Mouse (Mus musculus): ENCODE measurements around the gene Hoxd4. TPM values are rescaled to one million over a fixed set of nuclear protein-coding genes. Genes with fewer than 3 reads are reported as not detected.

The Hoxd4 gene
- polyA plus RNA-seq, 1 experiment from 2014 or later: 1.9 TPM

- DNase-seq (ENCODE audit: low spot score) (no peak), ATAC-seq (ENCODE audit: insufficient number of reproducible peaks, low FRiP score, low TSS enrichment, low read depth) (no peak)
- Histone ChIP-seq H3K36me3 (ENCODE audit: control insufficient read depth, insufficient read depth, low read length) (no peaks in the 10 kb centered on the region), H3K4me1 (ENCODE audit: control insufficient read depth, insufficient read depth, low read length) (peaks cover 41% of the 10 kb centered on the region), H3K4me3 (ENCODE audit: low read depth, low read length) (no peak overlapping the region), H3K4me2 (ENCODE audit: low read depth, severe bottlenecking) (no peak overlapping the region), H3K9me3 (ENCODE audit: control insufficient read depth, low read length) (no peaks in the 10 kb centered on the region), H3K27me3 (ENCODE audit: control insufficient read depth, insufficient read depth, low read length) (peaks cover 76% of the 10 kb centered on the region), H3K9ac (ENCODE audit: low read length) (no peak overlapping the region), H3K27ac (replicated peaks; ENCODE audit: low read depth, low read length) (no peak overlapping the region)
Observed at GRCm38 (mm10) chr2:74741979-74742277, 30.2 kb downstream of the Hoxd4 start.

GRCm38 (mm10) chr2:74745540-74746297, 34.0 kb downstream of the Hoxd4 start:
- ATAC-seq (ENCODE audit: insufficient number of reproducible peaks, low FRiP score, low TSS enrichment, low read depth): no peak

DNA sequence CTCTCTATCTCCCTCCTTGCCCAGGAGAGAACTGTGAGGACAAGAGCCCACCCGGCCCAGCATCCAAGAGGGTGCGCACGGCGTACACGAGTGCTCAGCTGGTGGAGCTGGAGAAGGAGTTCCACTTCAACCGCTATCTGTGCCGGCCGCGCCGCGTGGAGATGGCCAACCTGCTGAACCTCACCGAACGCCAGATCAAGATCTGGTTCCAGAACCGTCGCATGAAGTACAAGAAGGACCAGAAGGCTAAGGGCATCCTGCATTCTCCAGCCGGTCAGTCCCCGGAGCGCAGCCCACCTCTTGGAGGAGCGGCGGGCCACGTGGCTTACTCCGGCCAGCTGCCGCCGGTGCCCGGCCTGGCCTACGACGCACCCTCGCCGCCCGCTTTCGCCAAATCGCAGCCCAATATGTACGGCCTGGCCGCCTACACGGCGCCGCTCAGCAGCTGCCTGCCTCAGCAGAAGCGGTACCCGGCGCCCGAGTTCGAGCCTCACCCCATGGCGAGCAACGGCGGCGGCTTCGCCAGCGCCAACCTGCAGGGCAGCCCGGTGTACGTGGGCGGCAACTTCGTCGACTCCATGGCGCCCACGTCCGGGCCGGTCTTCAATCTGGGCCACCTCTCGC, 34.7 kb downstream of the Hoxd4 start:
- ATAC-seq (ENCODE audit: insufficient number of reproducible peaks, low FRiP score, low TSS enrichment, low read depth) (no peak), DNase-seq (ENCODE audit: low spot score) (peak; percentile 60)
- peak overlapping the region; percentile 36 for H3K4me2 ChIP-seq (ENCODE audit: low read depth, severe bottlenecking)
- 2% methylated on average over 58 of the region's 58 CpGs for WGBS
- H3K36me3 ChIP-seq (ENCODE audit: control insufficient read depth, insufficient read depth, low read length): no peaks in the 10 kb centered on the region
- H3K4me1 ChIP-seq (ENCODE audit: control insufficient read depth, insufficient read depth, low read length): peaks cover 17% of the 10 kb centered on the region
- H3K27me3 ChIP-seq (ENCODE audit: control insufficient read depth, insufficient read depth, low read length): peaks cover 64% of the 10 kb centered on the region
- H3K27ac ChIP-seq (replicated peaks; ENCODE audit: low read depth, low read length): no peak overlapping the region
- no peaks in the 10 kb centered on the region for H3K9me3 ChIP-seq (ENCODE audit: control insufficient read depth, low read length)
- H3K4me3 ChIP-seq (ENCODE audit: low read depth, low read length): peak overlapping the region; percentile 20
- peak overlapping the region; percentile 12; the same call in 1 of the 2 replicates for H3K9ac ChIP-seq (ENCODE audit: low read length)

More at GRCm38 (mm10) chr2:74745540-74746297, 34.0 kb downstream of the Hoxd4 start:
- no peak overlapping the region for H3K9ac ChIP-seq (ENCODE audit: low read length)
- peaks cover 65% of the 10 kb centered on the region for H3K27me3 ChIP-seq (ENCODE audit: control insufficient read depth, insufficient read depth, low read length)
- peaks cover 18% of the 10 kb centered on the region for H3K4me1 ChIP-seq (ENCODE audit: control insufficient read depth, insufficient read depth, low read length)
- H3K4me3 ChIP-seq (ENCODE audit: low read depth, low read length): no peak overlapping the region
- H3K27ac ChIP-seq (replicated peaks; ENCODE audit: low read depth, low read length): no peak overlapping the region
- WGBS: 8% methylated on average over 6 of the region's 6 CpGs
- peak; percentile 25 for DNase-seq (ENCODE audit: low spot score)
- H3K4me2 ChIP-seq (ENCODE audit: low read depth, severe bottlenecking): peak overlapping the region; percentile 36; the same call in 1 of the 2 replicates
- no peaks in the 10 kb centered on the region for H3K36me3 ChIP-seq (ENCODE audit: control insufficient read depth, insufficient read depth, low read length)
- no peaks in the 10 kb centered on the region for H3K9me3 ChIP-seq (ENCODE audit: control insufficient read depth, low read length)

DNA sequence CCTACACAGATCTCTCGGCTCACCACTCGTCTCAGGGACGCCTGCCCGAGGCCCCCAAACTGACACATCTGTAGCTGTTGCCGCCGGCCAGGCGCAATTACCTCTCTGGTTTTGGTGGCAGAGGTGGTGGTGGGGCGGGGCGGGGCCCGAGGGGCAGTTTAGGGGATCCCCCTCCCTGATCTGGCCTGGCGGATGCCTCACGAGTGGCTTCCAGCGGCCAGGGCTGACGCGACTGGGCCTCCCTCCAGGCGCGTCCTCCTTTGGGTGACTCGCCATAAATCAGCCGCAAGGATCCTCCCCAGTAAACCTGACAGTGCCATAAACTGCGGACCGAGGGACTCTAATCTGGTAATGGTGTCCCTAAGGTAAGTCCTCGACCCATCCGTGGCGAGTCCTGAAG, 35.3 kb downstream of the Hoxd4 start:
- H3K27ac ChIP-seq (replicated peaks; ENCODE audit: low read depth, low read length): no peak overlapping the region
- no peak overlapping the region for H3K9ac ChIP-seq (ENCODE audit: low read length)
- 6% methylated on average over 24 of the region's 24 CpGs for WGBS
- peaks cover 68% of the 10 kb centered on the region for H3K27me3 ChIP-seq (ENCODE audit: control insufficient read depth, insufficient read depth, low read length)
- DNase-seq (ENCODE audit: low spot score) (peak; percentile 50), ATAC-seq (ENCODE audit: insufficient number of reproducible peaks, low FRiP score, low TSS enrichment, low read depth) (no peak)
- H3K36me3 ChIP-seq (ENCODE audit: control insufficient read depth, insufficient read depth, low read length): no peaks in the 10 kb centered on the region
- H3K4me2 ChIP-seq (ENCODE audit: low read depth, severe bottlenecking): peak overlapping the region; percentile 36
- H3K4me3 ChIP-seq (ENCODE audit: low read depth, low read length): peak overlapping the region; percentile 20
- no peaks in the 10 kb centered on the region for H3K9me3 ChIP-seq (ENCODE audit: control insufficient read depth, low read length)
- peaks cover 17% of the 10 kb centered on the region for H3K4me1 ChIP-seq (ENCODE audit: control insufficient read depth, insufficient read depth, low read length)

- Histone ChIP-seq H3K4me2 (ENCODE audit: low read depth, severe bottlenecking) (no peak overlapping the region), H3K27ac (replicated peaks; ENCODE audit: low read depth, low read length) (no peak overlapping the region), H3K36me3 (ENCODE audit: control insufficient read depth, insufficient read depth, low read length) (no peaks in the 10 kb centered on the region), H3K9me3 (ENCODE audit: control insufficient read depth, low read length) (no peaks in the 10 kb centered on the region), H3K4me3 (ENCODE audit: low read depth, low read length) (no peak overlapping the region), H3K4me1 (ENCODE audit: control insufficient read depth, insufficient read depth, low read length) (peaks cover 17% of the 10 kb centered on the region), H3K9ac (ENCODE audit: low read length) (no peak overlapping the region), H3K27me3 (ENCODE audit: control insufficient read depth, insufficient read depth, low read length) (peaks cover 75% of the 10 kb centered on the region)
- DNase-seq (ENCODE audit: low spot score): peak; percentile 45
- ATAC-seq (ENCODE audit: insufficient number of reproducible peaks, low FRiP score, low TSS enrichment, low read depth): no peak
- WGBS: 11% methylated on average over 11 of the region's 11 CpGs
Observed at GRCm38 (mm10) chr2:74747661-74748141, 36.0 kb downstream of the Hoxd4 start.

DNA sequence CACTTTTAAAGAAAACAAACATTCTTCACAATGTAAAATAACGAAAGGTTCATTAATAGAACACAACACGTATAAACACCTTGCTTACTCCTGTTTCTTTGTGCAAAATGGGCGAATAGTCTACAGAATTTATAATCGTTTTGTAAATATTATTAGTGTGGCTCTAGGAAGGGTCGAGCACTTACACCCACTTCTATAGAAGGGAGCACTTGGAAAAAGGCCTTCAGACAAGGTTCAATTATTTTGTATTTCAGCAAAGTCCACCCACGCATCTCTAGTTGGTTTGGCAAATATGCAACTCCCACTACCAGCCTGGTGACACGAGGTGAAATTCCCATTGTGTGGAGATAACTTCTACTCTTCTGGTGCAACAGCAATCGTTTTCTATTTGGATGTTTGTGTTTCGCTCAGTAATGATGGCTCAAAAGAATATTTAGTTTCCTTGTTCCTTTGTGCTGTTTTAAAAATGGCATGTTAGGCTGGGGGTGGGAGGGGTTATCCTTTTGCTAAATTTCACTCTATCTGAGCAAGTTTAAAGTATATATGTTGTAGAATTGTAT, 36.8 kb downstream of the Hoxd4 start:
- Histone ChIP-seq H3K9ac (ENCODE audit: low read length) (no peak overlapping the region), H3K27ac (replicated peaks; ENCODE audit: low read depth, low read length) (no peak overlapping the region), H3K4me1 (ENCODE audit: control insufficient read depth, insufficient read depth, low read length) (peaks cover 24% of the 10 kb centered on the region), H3K9me3 (ENCODE audit: control insufficient read depth, low read length) (no peaks in the 10 kb centered on the region), H3K4me3 (ENCODE audit: low read depth, low read length) (no peak overlapping the region), H3K36me3 (ENCODE audit: control insufficient read depth, insufficient read depth, low read length) (no peaks in the 10 kb centered on the region), H3K27me3 (ENCODE audit: control insufficient read depth, insufficient read depth, low read length) (peaks cover 75% of the 10 kb centered on the region), H3K4me2 (ENCODE audit: low read depth, severe bottlenecking) (no peak overlapping the region)
- peak; percentile 39 for DNase-seq (ENCODE audit: low spot score)
- ATAC-seq (ENCODE audit: insufficient number of reproducible peaks, low FRiP score, low TSS enrichment, low read depth): no peak
- WGBS: 20% methylated on average over 9 of the region's 9 CpGs

GRCm38 (mm10) chr2:74749337-74750121, 37.8 kb downstream of the Hoxd4 start:
- peak overlapping the region; percentile 51 for H3K9ac ChIP-seq (ENCODE audit: low read length)
- peaks cover 24% of the 10 kb centered on the region for H3K4me1 ChIP-seq (ENCODE audit: control insufficient read depth, insufficient read depth, low read length)

DNA sequence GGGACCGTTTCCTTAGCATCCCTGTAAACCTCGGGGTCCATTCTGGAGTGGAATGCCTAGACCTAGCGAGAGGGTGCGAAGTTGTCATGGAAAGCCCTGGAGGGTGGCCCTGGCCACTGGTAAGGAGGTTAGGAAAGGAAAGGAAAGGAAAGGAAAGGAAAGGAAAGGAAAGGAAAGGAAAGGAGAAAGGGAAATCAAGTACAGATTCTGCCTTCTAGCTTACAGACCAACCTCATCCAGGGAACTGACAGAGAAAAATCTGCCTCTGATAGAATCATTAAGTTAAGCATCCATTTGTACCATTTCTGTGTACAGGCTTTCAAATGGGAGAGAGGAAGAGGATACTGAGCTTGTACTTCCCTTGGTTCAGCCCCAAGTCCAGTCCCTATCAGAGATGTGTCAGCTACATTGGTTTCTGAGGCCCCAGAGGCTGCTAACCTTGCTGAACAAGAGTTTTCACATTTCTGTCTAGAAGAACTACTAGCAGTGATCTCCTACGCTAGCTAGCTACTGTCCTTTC, 39.1 kb downstream of the Hoxd4 start:
- no peaks in the 10 kb centered on the region for H3K9me3 ChIP-seq (ENCODE audit: control insufficient read depth, low read length)
- no peak overlapping the region for H3K27ac ChIP-seq (replicated peaks; ENCODE audit: low read depth, low read length)

More at GRCm38 (mm10) chr2:74749337-74750121, 37.8 kb downstream of the Hoxd4 start:
- under 1% methylated on average over 47 of the region's 47 CpGs for WGBS
- Histone ChIP-seq H3K36me3 (ENCODE audit: control insufficient read depth, insufficient read depth, low read length) (no peaks in the 10 kb centered on the region), H3K9me3 (ENCODE audit: control insufficient read depth, low read length) (no peaks in the 10 kb centered on the region), H3K27ac (replicated peaks; ENCODE audit: low read depth, low read length) (peak overlapping the region; percentile 33; the same call in 1 of the 2 replicates), H3K27me3 (ENCODE audit: control insufficient read depth, insufficient read depth, low read length) (peaks cover 69% of the 10 kb centered on the region), H3K4me2 (ENCODE audit: low read depth, severe bottlenecking) (peak overlapping the region; percentile 84), H3K4me3 (ENCODE audit: low read depth, low read length) (peak overlapping the region; percentile 35)
- ATAC-seq (ENCODE audit: insufficient number of reproducible peaks, low FRiP score, low TSS enrichment, low read depth) (peak; percentile 24), DNase-seq (ENCODE audit: low spot score) (peak; percentile 85)

More for the DNA sequence above, 39.1 kb downstream of the Hoxd4 start:
- Histone ChIP-seq H3K4me3 (ENCODE audit: low read depth, low read length) (no peak overlapping the region), H3K4me2 (ENCODE audit: low read depth, severe bottlenecking) (no peak overlapping the region), H3K27me3 (ENCODE audit: control insufficient read depth, insufficient read depth, low read length) (peaks cover 56% of the 10 kb centered on the region), H3K9ac (ENCODE audit: low read length) (no peak overlapping the region), H3K4me1 (ENCODE audit: control insufficient read depth, insufficient read depth, low read length) (peaks cover 24% of the 10 kb centered on the region), H3K36me3 (ENCODE audit: control insufficient read depth, insufficient read depth, low read length) (no peaks in the 10 kb centered on the region)
- ATAC-seq (ENCODE audit: insufficient number of reproducible peaks, low FRiP score, low TSS enrichment, low read depth) (no peak), DNase-seq (ENCODE audit: low spot score) (no peak)
- WGBS: 51% methylated on average over 5 of the region's 5 CpGs

Measured in limb, embryonic 11.5 days (tissue).